Mouse (Mus musculus): ENCODE results near the gene Vmn1r230.

Vmn1r230 gene

DNA sequence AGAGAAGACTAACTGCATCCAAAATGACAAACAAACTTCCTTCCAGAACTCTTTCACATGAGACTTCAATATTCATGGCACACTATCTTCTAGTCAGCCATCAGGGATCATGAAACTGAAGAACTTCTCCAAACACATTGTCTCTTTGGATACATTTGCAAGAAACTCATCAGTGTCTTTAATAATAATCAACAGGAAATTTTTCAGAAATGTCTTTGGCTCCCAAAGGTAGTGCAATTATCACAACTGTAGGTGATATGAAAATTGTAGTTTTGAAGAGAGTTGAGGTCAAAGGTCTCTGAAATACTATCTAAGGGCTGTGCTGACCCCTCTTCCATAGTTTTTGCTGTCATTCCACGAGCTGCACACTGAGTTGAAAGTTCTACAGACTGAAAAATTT, at the start of gene Vmn1r230:
TSS of gene Vmn1r230 (plus strand) at position 301 of the 400 bp plus-strand sequence.
- TF ChIP-seq GATA4 (IDR thresholded peaks at IDR 0.05; ENCODE audit: insufficient replicate concordance, low read length) = no peak

DNA sequence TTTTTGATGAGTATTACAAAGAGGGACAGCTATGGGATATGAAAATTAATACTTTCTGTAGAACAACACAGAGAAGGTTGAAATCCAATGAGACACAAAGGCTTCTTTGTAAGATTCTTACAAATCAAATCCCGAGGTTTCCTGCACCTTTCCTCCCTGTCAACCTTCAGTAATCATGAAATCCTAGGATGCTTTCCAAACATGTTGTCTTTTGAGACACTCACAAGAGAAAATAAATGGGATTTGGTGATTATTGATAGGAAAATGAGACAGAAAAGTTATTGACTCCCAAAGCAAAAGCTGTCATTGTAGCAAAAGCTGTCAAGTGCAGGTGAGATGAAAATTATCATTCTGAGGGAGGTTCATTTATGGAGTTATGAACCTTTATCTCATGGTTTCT, 29.0 kb upstream of the Vmn1r230 start, which contains the start of gene Vmn1r229:
TSS of gene Vmn1r229 (plus strand) at position 301 of the 400 bp plus-strand sequence.
- no peak for TF ChIP-seq GATA4 (IDR thresholded peaks at IDR 0.05; ENCODE audit: insufficient replicate concordance, low read length)
